Mouse (Mus musculus) kidney, embryonic 16.5 days (tissue): ENCODE measurements around the gene Ltbp2. TPM values are rescaled to one million over a fixed set of nuclear protein-coding genes. Genes with fewer than 3 reads are reported as not detected.
A peak's percentile ranks its signal among the peaks of the same experiment; 100 is the strongest.

Experiments
- ATAC-seq: fragments of 200-750 bp; cut with Nextera tagmentation; 2 replicates; pipeline ENCODE4 v1.8.0; 2017; ENCODE audit warnings: moderate TSS enrichment; ENCODE audit not compliant: low FRiP score, low TSS enrichment
- H3K27ac ChIP-seq: fragments of 300-500 bp; sonication (generic); 2 replicates; pipeline ENCODE4 v1.5.1; 2014; ENCODE audit warnings: low read length
- H3K27me3 ChIP-seq: fragments of 300-500 bp; sonication (generic); 2 replicates; pipeline ENCODE4 v1.6.1; 2014; ENCODE audit warnings: low read length, control low read depth, mixed read lengths; ENCODE audit not compliant: insufficient read depth
- H3K36me3 ChIP-seq: fragments of 300-500 bp; sonication (generic); 2 replicates; pipeline ENCODE4 v1.6.1; 2014; ENCODE audit warnings: low read length, control low read depth, mixed read lengths; ENCODE audit not compliant: insufficient read depth
- H3K4me1 ChIP-seq: fragments of 300-500 bp; sonication (generic); 2 replicates; pipeline ENCODE4 v1.6.1; 2014; ENCODE audit warnings: low read length, control low read depth, mixed read lengths; ENCODE audit not compliant: insufficient read depth
- H3K4me2 ChIP-seq: fragments of 300-500 bp; sonication (generic); replicated peaks from 2 replicates; pipeline ENCODE4 v1.6.1; 2014; ENCODE audit warnings: low read depth, low read length
- H3K4me3 ChIP-seq: fragments of 300-500 bp; sonication (generic); 2 replicates; pipeline ENCODE4 v1.5.1; 2014; ENCODE audit warnings: mild to moderate bottlenecking, low read length
- H3K9ac ChIP-seq: fragments of 300-500 bp; sonication (generic); replicated peaks from 2 replicates; pipeline ENCODE4 v1.6.1; 2014; ENCODE audit warnings: low read length
- H3K9me3 ChIP-seq: fragments of 300-500 bp; sonication (generic); 2 replicates; pipeline ENCODE4 v1.6.1; 2016; ENCODE audit warnings: low read length, control low read depth
- WGBS: fragments of 180-500 bp; shearing (Covaris S2); extraction: QIAGEN DNeasy Blood & Tissue Kit; methylation state at CpG from one replicate; pipeline ENCODE4 v1.1.7; 2014; 5-methylcytosine and 5-hydroxymethylcytosine counted together
- polyA plus RNA-seq: library from polyadenylated mRNA; unstranded; fragments of >200 nt; fragmentation: Nextera tagmentation; extraction: Ambion mirVana; gene quantifications from 2 replicates; pipeline ENCODE4 v1.2.1, GENCODE M21; 2015

Ltbp2 gene
- polyA plus RNA-seq, 1 experiment from 2014 or later, result 0.89 TPM

DNA sequence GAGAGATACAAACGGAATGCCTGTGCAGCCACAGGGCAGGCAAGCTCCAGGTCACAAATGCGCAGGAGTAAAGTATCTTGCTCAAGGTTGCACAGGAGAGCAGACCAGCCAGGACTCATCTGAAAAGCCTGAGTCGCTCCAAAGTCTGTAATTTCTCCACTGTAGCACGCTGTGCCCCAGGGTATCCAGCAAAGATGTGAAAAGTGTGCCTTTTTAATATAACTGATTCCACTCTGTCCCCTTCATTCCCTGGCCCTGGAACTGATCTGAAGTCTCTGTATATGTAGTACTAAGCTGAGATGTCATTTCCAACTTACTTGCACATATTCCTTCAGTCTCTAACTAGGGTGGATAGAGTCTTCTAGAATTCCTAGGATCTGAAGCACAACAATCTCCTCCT is 6.5 kb upstream of the Ltbp2 start:
- WGBS, result 80% methylated on average over 4 of the region's 4 CpGs
- no peaks in the 10 kb centered on the region for H3K36me3 ChIP-seq

DNA sequence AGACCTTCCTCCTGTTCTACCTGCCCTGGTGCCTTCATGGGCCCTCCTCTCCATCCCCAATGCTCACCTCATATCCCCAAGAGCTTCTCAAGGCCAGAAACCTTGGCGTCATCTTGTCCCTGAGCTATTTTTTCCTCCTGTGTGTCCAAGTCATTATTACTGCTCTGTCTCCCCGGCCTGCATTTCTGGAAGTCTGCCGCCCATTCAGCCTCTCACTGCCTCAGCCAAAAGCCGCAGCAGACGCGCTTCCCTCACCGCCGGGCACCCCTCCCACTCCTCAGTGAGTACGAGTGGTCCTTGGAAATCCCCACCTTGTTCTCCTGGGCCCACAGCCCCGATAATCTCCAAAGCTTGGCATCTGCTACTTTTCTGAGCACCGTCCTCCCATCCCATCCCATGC is 3.8 kb upstream of the Ltbp2 start:
- peaks cover 40% of the 10 kb centered on the region for H3K27me3 ChIP-seq
- no peaks in the 10 kb centered on the region for H3K9me3 ChIP-seq
- no peak overlapping the region for H3K27ac ChIP-seq
- no peak overlapping the region for H3K4me2 ChIP-seq
- 47% methylated on average over 11 of the region's 11 CpGs for WGBS
- ATAC-seq, result no peak
- no peaks in the 10 kb centered on the region for H3K36me3 ChIP-seq
- no peak overlapping the region for H3K4me3 ChIP-seq
- peaks cover 17% of the 10 kb centered on the region for H3K4me1 ChIP-seq
- no peak overlapping the region for H3K9ac ChIP-seq

More for the DNA sequence above, 6.5 kb upstream of the Ltbp2 start:
- H3K4me2 ChIP-seq, result no peak overlapping the region
- no peak overlapping the region for H3K27ac ChIP-seq
- ATAC-seq, result no peak
- H3K27me3 ChIP-seq, result peaks cover 13% of the 10 kb centered on the region; the same call in 1 of the 2 replicates
- H3K9me3 ChIP-seq, result no peaks in the 10 kb centered on the region
- H3K4me1 ChIP-seq, result no peaks in the 10 kb centered on the region
- H3K4me3 ChIP-seq, result no peak overlapping the region
- H3K9ac ChIP-seq, result no peak overlapping the region

DNA sequence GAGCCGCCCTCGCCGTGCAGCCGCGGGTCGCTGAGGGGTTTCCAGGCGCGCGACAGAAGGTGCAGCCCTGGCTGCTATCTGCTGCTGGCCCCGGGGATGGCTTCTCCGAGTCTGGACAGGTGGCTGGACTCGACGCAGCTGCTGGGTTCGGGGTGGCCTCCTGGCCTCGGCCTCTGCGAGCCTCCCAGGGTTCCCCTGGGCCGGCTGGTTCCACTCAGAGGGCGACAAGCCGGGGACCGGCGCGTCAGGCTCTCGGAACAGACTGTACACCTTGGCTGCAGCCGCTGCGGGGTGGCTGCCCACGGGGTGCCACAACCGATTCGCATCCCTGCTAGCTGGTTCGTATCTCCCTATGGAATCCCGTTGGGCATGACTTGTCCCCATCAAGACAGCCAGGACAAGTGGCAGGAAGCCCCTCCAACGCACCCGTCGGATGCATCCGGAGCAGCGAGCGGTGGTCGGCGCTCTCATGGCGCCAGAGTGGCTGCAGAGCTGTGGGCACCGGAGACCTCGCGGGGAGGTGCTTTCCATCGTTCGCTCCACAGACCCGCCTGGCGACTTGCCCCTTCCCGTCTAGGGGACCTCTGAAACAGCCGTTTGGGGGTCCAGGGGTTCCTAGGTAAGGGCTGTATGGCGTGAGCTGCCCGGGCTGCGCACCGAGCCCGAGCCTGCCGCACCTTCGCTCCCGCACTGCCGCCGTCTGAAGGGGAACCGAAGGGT is 411 bp downstream of the Ltbp2 start:
- peak; percentile 5; the same call in 1 of the 2 replicates for ATAC-seq

DNA sequence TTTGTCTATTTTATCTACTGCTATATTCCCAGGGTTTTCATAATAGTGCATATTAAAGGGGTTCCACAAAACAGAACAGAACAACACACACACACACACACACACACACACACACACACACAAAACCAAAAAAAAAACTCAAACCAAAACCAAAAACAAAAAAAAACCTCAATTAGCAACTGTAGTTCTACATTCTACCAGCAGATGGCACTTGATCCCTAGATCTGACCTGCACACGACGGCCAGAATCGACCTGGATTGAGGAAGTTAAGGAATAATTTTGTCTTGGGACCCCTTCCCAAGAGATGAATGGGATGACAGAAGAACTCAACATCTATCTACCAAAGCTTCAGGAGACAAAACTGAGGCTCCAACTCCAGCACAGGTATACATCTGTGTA is 2.9 kb downstream of the Ltbp2 start:
- Histone ChIP-seq H3K9me3 (no peaks in the 10 kb centered on the region), H3K9ac (no peak overlapping the region), H3K4me2 (no peak overlapping the region), H3K4me3 (no peak overlapping the region), H3K4me1 (peaks cover 17% of the 10 kb centered on the region), H3K36me3 (no peaks in the 10 kb centered on the region), H3K27me3 (peaks cover 48% of the 10 kb centered on the region), H3K27ac (no peak overlapping the region)
- 0% methylated on average over 3 of the region's 3 CpGs for WGBS
- no peak for ATAC-seq

More for the DNA sequence above, 411 bp downstream of the Ltbp2 start:
- 1% methylated on average over 59 of the region's 59 CpGs for WGBS
- Histone ChIP-seq H3K9ac (peak overlapping the region; percentile 31; the same call in 1 of the 2 replicates), H3K9me3 (no peaks in the 10 kb centered on the region), H3K4me3 (peak overlapping the region; percentile 45), H3K4me2 (peak overlapping the region; percentile 56), H3K27me3 (peaks cover 57% of the 10 kb centered on the region), H3K4me1 (peaks cover 17% of the 10 kb centered on the region), H3K36me3 (no peaks in the 10 kb centered on the region), H3K27ac (no peak overlapping the region)

DNA sequence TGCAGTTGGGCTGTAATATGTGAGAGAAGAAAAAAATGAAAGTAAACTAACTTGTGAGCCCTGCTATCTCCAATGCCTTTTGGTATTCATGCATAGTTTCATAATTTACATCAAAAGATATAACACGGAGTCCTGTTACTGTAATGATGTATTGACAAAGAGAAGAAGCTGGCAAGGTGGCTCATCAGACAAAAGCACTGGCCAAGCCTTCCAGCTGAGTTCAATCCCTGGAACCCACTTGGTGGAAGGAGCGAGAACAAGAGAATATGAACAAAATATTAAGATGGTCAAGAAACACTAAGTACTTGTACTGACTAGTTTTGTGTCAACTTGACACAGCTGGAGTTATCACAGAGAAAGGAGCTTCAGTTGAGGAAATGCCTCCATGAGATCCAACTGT is 4.0 kb downstream of the Ltbp2 start:
- Histone ChIP-seq H3K4me2 (no peak overlapping the region), H3K27ac (no peak overlapping the region), H3K9ac (no peak overlapping the region), H3K4me3 (no peak overlapping the region), H3K27me3 (peaks cover 39% of the 10 kb centered on the region), H3K4me1 (peaks cover 17% of the 10 kb centered on the region), H3K36me3 (no peaks in the 10 kb centered on the region), H3K9me3 (no peaks in the 10 kb centered on the region)
- ATAC-seq, result no peak
- 79% methylated on average over 2 of the region's 2 CpGs for WGBS

DNA sequence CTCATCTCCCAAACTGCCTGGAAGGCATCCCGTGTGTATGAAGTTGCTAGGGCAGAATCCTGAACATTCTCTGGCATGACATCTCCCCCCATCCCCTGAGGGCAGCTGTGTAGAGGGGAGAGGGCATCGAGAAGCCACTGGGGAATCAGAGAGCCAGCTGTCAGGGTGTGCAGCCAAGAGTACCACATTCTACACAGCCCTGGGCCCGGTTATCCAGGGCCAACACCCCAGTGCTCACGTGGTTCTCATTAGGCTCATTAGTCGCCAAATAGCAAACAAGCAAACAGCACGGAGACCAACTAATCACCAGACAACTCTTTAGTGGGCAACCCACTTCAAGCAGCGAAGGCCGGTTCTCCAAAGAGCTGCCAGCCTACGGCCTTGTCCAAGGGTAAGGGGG is 10.9 kb downstream of the Ltbp2 start:
- ATAC-seq, result no peak
- WGBS, result 79% methylated on average over 9 of the region's 9 CpGs
- no peaks in the 10 kb centered on the region for H3K9me3 ChIP-seq

DNA sequence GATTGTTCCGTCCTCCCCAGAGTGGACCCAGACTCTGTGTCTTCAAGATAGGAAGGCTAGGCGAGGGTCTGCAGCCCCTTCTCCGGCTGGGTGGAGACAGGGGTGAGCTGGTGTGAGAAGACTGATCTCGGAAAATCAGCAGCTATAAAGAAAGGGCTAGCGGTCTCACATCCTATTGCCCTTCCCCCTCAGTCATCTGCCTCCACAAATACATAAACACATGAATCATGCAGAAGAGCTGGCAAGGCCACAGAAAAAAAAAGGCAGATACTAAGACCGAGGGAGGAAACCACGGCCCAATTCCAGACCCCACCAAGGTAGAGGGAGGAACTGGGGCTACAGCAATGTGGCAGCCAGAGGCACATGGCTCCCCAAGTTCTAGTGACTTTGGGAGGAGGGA is 11.5 kb downstream of the Ltbp2 start:
- H3K9ac ChIP-seq, result no peak overlapping the region
- no peak overlapping the region for H3K4me3 ChIP-seq
- no peak for ATAC-seq
- H3K9me3 ChIP-seq, result no peaks in the 10 kb centered on the region
- no peak overlapping the region for H3K27ac ChIP-seq
- WGBS, result 54% methylated on average over 7 of the region's 7 CpGs
- H3K27me3 ChIP-seq, result no peaks in the 10 kb centered on the region
- no peaks in the 10 kb centered on the region for H3K4me1 ChIP-seq
- H3K36me3 ChIP-seq, result no peaks in the 10 kb centered on the region
- H3K4me2 ChIP-seq, result no peak overlapping the region

More for the DNA sequence above, 10.9 kb downstream of the Ltbp2 start:
- Histone ChIP-seq H3K27ac (no peak overlapping the region), H3K4me1 (no peaks in the 10 kb centered on the region), H3K27me3 (no peaks in the 10 kb centered on the region), H3K4me2 (no peak overlapping the region), H3K4me3 (no peak overlapping the region), H3K9ac (no peak overlapping the region), H3K36me3 (no peaks in the 10 kb centered on the region)

DNA sequence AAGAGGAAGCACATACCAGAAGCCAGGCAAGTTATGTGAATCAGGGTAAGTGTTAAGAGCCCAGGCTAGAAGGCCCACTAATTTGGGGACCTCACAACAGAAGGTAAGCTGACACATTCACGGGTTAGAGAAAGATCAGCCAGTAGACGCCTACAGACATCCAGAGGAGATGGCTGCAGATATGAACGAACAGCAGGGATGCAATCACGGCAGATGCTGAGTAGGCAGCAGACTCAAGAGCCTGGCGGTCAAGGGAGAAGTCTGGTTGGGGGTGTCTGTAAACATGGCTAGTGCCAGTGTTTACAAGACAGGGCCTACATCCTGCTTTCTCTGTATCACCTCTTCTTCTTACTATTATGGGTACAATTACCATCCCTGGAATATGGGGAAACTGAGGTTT is 13.1 kb downstream of the Ltbp2 start:
- Histone ChIP-seq H3K9me3 (no peaks in the 10 kb centered on the region), H3K4me1 (no peaks in the 10 kb centered on the region), H3K4me2 (no peak overlapping the region), H3K4me3 (no peak overlapping the region), H3K36me3 (no peaks in the 10 kb centered on the region), H3K27me3 (no peaks in the 10 kb centered on the region), H3K27ac (no peak overlapping the region), H3K9ac (no peak overlapping the region)
- 82% methylated on average over 5 of the region's 5 CpGs for WGBS
- ATAC-seq, result no peak

DNA sequence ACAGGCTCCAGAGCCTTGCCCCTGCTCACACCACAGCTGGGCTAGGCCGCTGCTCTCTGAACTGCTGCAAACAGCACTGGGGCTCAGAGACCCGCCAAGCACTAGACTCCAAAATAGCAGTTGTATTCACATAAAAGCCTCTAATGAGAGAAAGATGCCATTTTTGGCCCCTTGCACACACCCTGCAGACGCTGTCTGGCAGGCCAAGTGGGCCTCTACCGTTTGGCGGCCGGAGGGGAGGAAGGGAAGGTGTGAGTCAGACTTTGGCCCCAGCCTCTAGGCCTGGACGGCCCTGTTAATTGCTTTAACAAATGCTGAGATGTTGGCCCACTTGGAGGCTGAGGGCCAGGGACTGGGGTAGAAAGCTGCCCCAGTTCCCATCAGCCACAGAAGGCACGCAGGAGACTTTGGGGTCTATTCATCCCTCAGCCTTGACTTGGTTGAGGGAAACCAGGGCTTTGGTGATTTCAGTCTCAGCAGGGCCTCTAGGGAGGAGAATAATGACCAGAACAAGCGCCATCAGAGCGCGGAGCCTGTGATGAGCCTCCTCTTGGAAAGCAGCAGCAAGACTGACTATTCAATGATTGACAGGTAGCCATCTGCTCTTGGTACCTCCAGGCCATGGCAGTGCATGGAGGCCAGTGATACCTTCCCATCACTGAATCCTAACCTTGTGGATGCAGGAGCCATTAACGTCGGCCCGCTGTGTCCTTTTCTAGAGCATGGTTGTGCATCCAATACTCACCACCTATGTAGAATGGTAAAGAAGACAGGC is 14.0 kb downstream of the Ltbp2 start:
- Histone ChIP-seq H3K36me3 (no peaks in the 10 kb centered on the region), H3K27me3 (no peaks in the 10 kb centered on the region), H3K4me2 (no peak overlapping the region), H3K9me3 (no peaks in the 10 kb centered on the region), H3K4me3 (no peak overlapping the region), H3K27ac (no peak overlapping the region), H3K4me1 (no peaks in the 10 kb centered on the region), H3K9ac (no peak overlapping the region)
- ATAC-seq, result no peak
- WGBS, result 75% methylated on average over 14 of the region's 14 CpGs
